Mouse (Mus musculus) hindbrain, postnatal 0 days (tissue): ENCODE measurements around the gene Cipc. TPM values are rescaled to one million over a fixed set of nuclear protein-coding genes. Genes with fewer than 3 reads are reported as not detected.

Experiments
- ATAC-seq: fragments of 200-750 bp; cut with Nextera tagmentation; 2 replicates; pipeline ENCODE4 v1.8.0; 2017; ENCODE audit warnings: mild to moderate bottlenecking, moderate TSS enrichment, moderate library complexity
- DNase-seq: peaks from one replicate; pipeline ENCODE4 v3.0.0-alpha.2; 2015; ENCODE audit warnings: low spot score
- H3K27ac ChIP-seq: fragments of 300-500 bp; sonication (generic); 2 replicates; pipeline ENCODE4 v1.5.1; 2014; ENCODE audit warnings: mild to moderate bottlenecking
- H3K27me3 ChIP-seq: fragments of 300-500 bp; sonication (generic); 2 replicates; pipeline ENCODE4 v1.6.1; 2014; ENCODE audit warnings: low read length, mixed read lengths; ENCODE audit not compliant: insufficient read depth
- H3K36me3 ChIP-seq: fragments of 300-500 bp; sonication (generic); 2 replicates; pipeline ENCODE4 v1.6.1; 2014; ENCODE audit warnings: low read length, mixed read lengths; ENCODE audit not compliant: insufficient read depth
- H3K4me1 ChIP-seq: fragments of 300-500 bp; sonication (generic); 2 replicates; pipeline ENCODE4 v1.6.1; 2014; ENCODE audit warnings: antibody characterized with exemption, low read length, mixed read lengths; ENCODE audit not compliant: insufficient read depth
- H3K4me2 ChIP-seq: fragments of 300-500 bp; sonication (generic); 2 replicates; pipeline ENCODE4 v1.6.1; 2014; ENCODE audit warnings: low read depth, mild to moderate bottlenecking, low read length, moderate library complexity, mixed read lengths
- H3K4me3 ChIP-seq: fragments of 300-500 bp; sonication (generic); 2 replicates; pipeline ENCODE4 v1.5.1; 2014; ENCODE audit warnings: low read length
- H3K9ac ChIP-seq: fragments of 300-500 bp; sonication (generic); replicated peaks from 2 replicates; pipeline ENCODE4 v1.6.1; 2014; ENCODE audit warnings: mild to moderate bottlenecking, low read length, moderate library complexity, mixed read lengths
- H3K9me3 ChIP-seq: fragments of 300-500 bp; sonication (generic); 2 replicates; pipeline ENCODE4 v1.6.1; 2016; ENCODE audit warnings: low read length, mixed read lengths
- CTCF ChIP-seq: IDR thresholded peaks from 2 replicates; pipeline ENCODE4 v1.5.1; 2016; ENCODE audit warnings: antibody characterized with exemption, control low read depth, low read depth
- WGBS: fragments of 180-500 bp; shearing (Covaris S2); extraction: QIAGEN DNeasy Blood & Tissue Kit; methylation state at CpG from one replicate; pipeline ENCODE4 v1.1.7; 2014; 5-methylcytosine and 5-hydroxymethylcytosine counted together
- polyA plus RNA-seq: library from polyadenylated mRNA; unstranded; fragments of >200 nt; fragmentation: Nextera tagmentation; extraction: Ambion mirVana; gene quantifications from 2 replicates; pipeline ENCODE4 v1.2.1, GENCODE M21; 2015
- total RNA-seq: library from RNA; depleted of rRNA; stranded (reverse); fragments of >200 nt; gene quantifications from 2 replicates; pipeline ENCODE4 v1.2.3, GENCODE M21; 2014

Gene Cipc
- total and polyA plus RNA-seq, 2 experiments from 2014 or later = 27.6 to 55.6 TPM

- 62% methylated on average over 7 of the region's 7 CpGs for WGBS
- H3K4me3 ChIP-seq = no peak overlapping the region
- no peak overlapping the region for H3K4me2 ChIP-seq
- H3K27ac ChIP-seq = no peak overlapping the region
- no peaks in the 10 kb centered on the region for H3K9me3 ChIP-seq
- no peak overlapping the region for H3K9ac ChIP-seq
- H3K27me3 ChIP-seq = no peaks in the 10 kb centered on the region
- DNase-seq (no peak), ATAC-seq (0 out of 2 replicates have a peak, but pooled peaks have one; percentile 22)
- no peaks in the 10 kb centered on the region for H3K4me1 ChIP-seq
- TF ChIP-seq CTCF = no peak
- H3K36me3 ChIP-seq = no peaks in the 10 kb centered on the region
These were observed 41.0 kb upstream of the Cipc start for GRCm38 (mm10) chr12:86905876-86906275.

- no peak overlapping the region for H3K4me3 ChIP-seq
- H3K27me3 ChIP-seq = no peaks in the 10 kb centered on the region
- no peak overlapping the region for H3K27ac ChIP-seq
- ATAC-seq = peak; percentile 48
- DNase-seq = peak; percentile 85
- peak; percentile 77 for TF ChIP-seq CTCF
- H3K9me3 ChIP-seq = no peaks in the 10 kb centered on the region
- no peak overlapping the region for H3K9ac ChIP-seq
- no peaks in the 10 kb centered on the region for H3K4me1 ChIP-seq
- H3K36me3 ChIP-seq = no peaks in the 10 kb centered on the region
- H3K4me2 ChIP-seq = no peak overlapping the region
- WGBS = 4% methylated on average over 15 of the region's 15 CpGs
These were observed 40.4 kb upstream of the Cipc start for GRCm38 (mm10) chr12:86906395-86906794.

GRCm38 (mm10) chr12:86911482-86911931 is 35.3 kb upstream of the Cipc start:
- DNase-seq (peak; percentile 93), ATAC-seq (peak; percentile 86)
- H3K9ac ChIP-seq = 0 out of 2 replicates have a peak overlapping the region, but pooled peaks have one; percentile 9
- TF ChIP-seq CTCF = peak; percentile 14; the same call in 1 of the 2 replicates
- H3K27ac ChIP-seq = peak overlapping the region; percentile 84
- H3K4me1 ChIP-seq = peaks cover 17% of the 10 kb centered on the region
- H3K4me2 ChIP-seq = peak overlapping the region; percentile 31
- no peaks in the 10 kb centered on the region for H3K9me3 ChIP-seq
- H3K27me3 ChIP-seq = no peaks in the 10 kb centered on the region
- 9% methylated on average over 10 of the region's 10 CpGs for WGBS
- H3K4me3 ChIP-seq = no peak overlapping the region
- H3K36me3 ChIP-seq = no peaks in the 10 kb centered on the region

- DNase-seq = peak; percentile 46
- peak overlapping the region; percentile 31; the same call in 1 of the 2 replicates for H3K4me2 ChIP-seq
- H3K9me3 ChIP-seq = no peaks in the 10 kb centered on the region
- no peak for TF ChIP-seq CTCF
- ATAC-seq = no peak
- peak overlapping the region; percentile 84 for H3K27ac ChIP-seq
- no peaks in the 10 kb centered on the region for H3K27me3 ChIP-seq
- H3K4me1 ChIP-seq = peaks cover 17% of the 10 kb centered on the region
- H3K4me3 ChIP-seq = no peak overlapping the region
- H3K36me3 ChIP-seq = no peaks in the 10 kb centered on the region
- WGBS = 11% methylated on average over 22 of the region's 22 CpGs
- H3K9ac ChIP-seq = no peak overlapping the region
These were observed 34.3 kb upstream of the Cipc start for GRCm38 (mm10) chr12:86912335-86913093.

GRCm38 (mm10) chr12:86914351-86914750 is 32.5 kb upstream of the Cipc start:
- Histone ChIP-seq H3K27me3 (no peaks in the 10 kb centered on the region), H3K36me3 (no peaks in the 10 kb centered on the region), H3K9ac (no peak overlapping the region), H3K9me3 (no peaks in the 10 kb centered on the region), H3K27ac (no peak overlapping the region), H3K4me3 (no peak overlapping the region), H3K4me2 (no peak overlapping the region), H3K4me1 (peaks cover 33% of the 10 kb centered on the region)
- TF ChIP-seq CTCF = no peak
- 49% methylated on average over 2 of the region's 2 CpGs for WGBS
- no peak for DNase-seq
- no peak for ATAC-seq

GRCm38 (mm10) chr12:86914756-86915155 is 32.1 kb upstream of the Cipc start:
- H3K4me1 ChIP-seq = peaks cover 34% of the 10 kb centered on the region
- H3K4me2 ChIP-seq = no peak overlapping the region
- ATAC-seq (no peak), DNase-seq (no peak)
- H3K4me3 ChIP-seq = no peak overlapping the region
- H3K9me3 ChIP-seq = no peaks in the 10 kb centered on the region
- no peak overlapping the region for H3K9ac ChIP-seq
- 41% methylated on average over 6 of the region's 6 CpGs for WGBS
- TF ChIP-seq CTCF = no peak
- no peaks in the 10 kb centered on the region for H3K36me3 ChIP-seq
- H3K27me3 ChIP-seq = no peaks in the 10 kb centered on the region
- no peak overlapping the region for H3K27ac ChIP-seq

- no peaks in the 10 kb centered on the region for H3K27me3 ChIP-seq
- 64% methylated on average over 7 of the region's 7 CpGs for WGBS
- peak; percentile 52 for DNase-seq
- TF ChIP-seq CTCF = no peak
- H3K4me2 ChIP-seq = no peak overlapping the region
- H3K4me1 ChIP-seq = peaks cover 37% of the 10 kb centered on the region
- peak overlapping the region; percentile 54 for H3K27ac ChIP-seq
- ATAC-seq = no peak
- H3K36me3 ChIP-seq = no peaks in the 10 kb centered on the region
- no peak overlapping the region for H3K9ac ChIP-seq
- no peaks in the 10 kb centered on the region for H3K9me3 ChIP-seq
- no peak overlapping the region for H3K4me3 ChIP-seq
These were observed 31.2 kb upstream of the Cipc start for GRCm38 (mm10) chr12:86915617-86916016.
